Mouse (Mus musculus): Measurements from ENCODE around the gene Col28a1. TPM values are rescaled to one million over a fixed set of nuclear protein-coding genes. Genes with fewer than 3 reads are reported as not detected.

Gene Col28a1
- polyA plus RNA-seq (2012; rRNA removed) = 0.07 and 0.13 TPM in 2 replicates

DNA sequence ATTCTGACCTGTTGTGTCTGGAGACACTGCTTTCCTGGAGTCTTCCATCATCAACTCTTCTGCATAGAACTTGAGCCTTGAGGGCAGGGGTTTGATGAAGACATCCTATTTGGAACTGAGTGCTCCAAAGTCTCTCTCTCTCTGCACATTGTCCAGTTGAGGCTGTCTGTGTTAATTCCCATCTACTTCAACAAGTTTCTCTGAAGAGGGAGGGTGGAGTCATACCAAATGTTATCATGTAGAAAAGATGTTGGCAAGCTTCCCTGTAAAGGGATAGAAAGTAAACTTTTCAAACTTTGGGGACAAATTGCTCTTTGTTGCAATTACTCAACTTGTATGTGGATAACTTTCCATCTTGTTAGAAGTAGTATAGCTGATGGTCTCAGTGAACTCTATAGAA lies at the start of gene Col28a1:
Col28a1 (minus strand) TSS at position 101 of the 400 bp plus-strand sequence.

DNA sequence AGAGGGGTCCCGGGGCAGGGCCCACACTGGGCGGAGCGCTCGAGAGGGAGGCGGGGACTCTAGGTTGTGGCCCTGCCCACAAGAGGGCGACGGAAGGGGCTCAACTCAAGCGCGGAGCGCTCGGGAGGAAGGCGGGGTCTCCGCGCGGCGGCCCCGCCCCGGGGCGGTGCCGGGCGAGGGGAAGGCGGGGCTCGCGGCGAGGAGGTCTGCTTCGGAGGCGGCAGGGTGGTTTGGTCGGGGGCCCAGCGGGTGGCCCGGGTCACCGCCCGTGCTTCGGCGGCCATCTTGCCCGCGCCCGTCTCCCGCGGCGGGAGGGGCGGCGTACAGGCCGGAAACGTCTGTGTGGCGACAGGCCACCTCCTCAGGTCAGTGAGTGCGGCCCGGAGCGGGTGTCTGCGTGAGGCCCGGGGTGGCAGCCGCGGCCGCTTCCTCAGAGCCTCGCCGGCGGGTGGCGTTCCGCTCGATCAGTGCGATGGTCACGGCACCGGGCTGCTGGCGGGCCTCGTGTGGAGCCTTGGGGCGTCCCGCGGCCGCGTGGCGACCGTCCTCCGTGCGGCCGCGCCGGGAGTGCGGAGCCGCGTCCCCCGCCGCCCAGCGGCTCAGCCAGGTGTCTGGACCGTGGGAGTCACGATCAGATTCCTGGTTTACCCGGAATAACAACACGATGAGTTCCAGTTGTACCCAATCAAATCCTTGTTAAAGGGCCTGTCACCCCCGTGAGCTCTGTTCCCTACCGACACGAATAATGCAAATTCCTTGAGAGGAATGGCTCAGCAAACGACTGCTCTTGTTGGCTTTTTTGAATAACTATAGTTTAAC lies 16.8 kb upstream of the Col28a1 start, which contains the start of gene Mios:
Mios (plus strand) TSS at position 176 of the 819 bp plus-strand sequence.

Other genes starting within 250 kb of the Col28a1 start
- 2.3 and 2.5 TPM in 2 replicates for gene Mios, start 16.6 kb upstream of the Col28a1 start, polyA plus RNA-seq (2012; rRNA removed)
- 0.46 and 0.66 TPM in 2 replicates for gene Rpa3, start 66.6 kb upstream of the Col28a1 start, polyA plus RNA-seq (2012; rRNA removed)
- gene Umad1, start 66.7 kb upstream of the Col28a1 start, polyA plus RNA-seq (2012; rRNA removed) = 6.8 and 6.9 TPM in 2 replicates
- not detected in 2 replicates for gene Gm45062, start 66.8 kb upstream of the Col28a1 start, polyA plus RNA-seq (2012; rRNA removed)

All from ovary, adult 2 months (tissue).